Mouse (Mus musculus): ENCODE results near the gene Ppa1.

DNA sequence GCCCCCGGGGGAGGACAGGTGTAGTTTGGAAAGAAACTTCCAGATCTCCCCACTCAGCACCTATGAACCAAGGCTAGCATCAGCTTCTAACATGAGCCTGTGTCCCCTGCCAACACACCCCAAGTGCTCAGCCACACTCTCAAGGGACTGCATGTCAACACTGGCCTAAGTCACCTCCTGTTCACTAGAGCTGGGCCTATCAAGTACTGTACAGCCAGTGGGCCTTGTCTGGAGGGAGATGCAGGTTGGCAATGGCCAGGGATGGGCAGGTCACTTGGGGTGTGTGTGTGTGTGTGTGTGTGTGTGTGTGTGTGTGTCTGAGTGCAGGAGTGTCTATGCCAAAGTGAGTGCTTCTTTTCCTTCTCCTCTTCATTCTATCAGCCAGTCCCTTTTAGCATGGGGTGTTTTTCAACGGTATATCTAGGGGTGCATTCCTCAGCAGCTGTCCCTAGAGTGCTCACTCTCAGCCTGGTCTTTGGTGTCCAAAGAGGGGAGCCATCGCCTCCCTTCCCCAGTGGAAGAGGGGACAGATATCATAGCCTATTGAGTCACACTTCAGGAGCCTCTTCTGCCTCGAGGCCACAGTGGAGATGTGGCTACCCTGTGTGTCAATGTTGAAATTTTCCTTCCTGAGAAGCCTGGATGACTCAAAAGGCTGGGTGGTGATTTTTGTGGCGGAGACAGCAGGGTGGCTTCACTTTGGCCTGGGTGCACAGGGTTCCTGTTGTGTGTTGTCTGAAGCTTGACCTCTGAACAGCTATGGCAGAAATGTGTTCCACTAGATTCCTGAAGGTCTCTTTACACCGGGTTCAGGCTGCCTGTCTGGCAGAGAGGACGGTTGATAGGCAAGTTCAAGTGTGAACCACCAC, 67.9 kb downstream of the Ppa1 start:
- no peak for TF ChIP-seq CTCF (IDR thresholded peaks at IDR 0.05; ENCODE audit: control insufficient read depth, insufficient read depth, low read length)
- TF ChIP-seq POLR2A (IDR thresholded peaks at IDR 0.05; ENCODE audit: borderline replicate concordance, control insufficient read depth, low read depth, low read length): no peak

All from bone marrow, adult 2 months (tissue).